Mouse (Mus musculus) thymus, adult 2 months (tissue): Measurements from ENCODE around the gene Mfsd6l.

Experiments
- CTCF ChIP-seq: fragments of 200-500 bp; IDR thresholded peaks from 2 replicates; pipeline ENCODE4 v1.5.1; 2012; ENCODE audit warnings: mild to moderate bottlenecking, control low read depth, low read length, moderate library complexity, borderline replicate concordance; ENCODE audit not compliant: control insufficient read depth, poor library complexity, insufficient read depth; ENCODE audit errors: extremely low read depth
- POLR2A ChIP-seq: fragments of 200-500 bp; IDR thresholded peaks from 2 replicates; pipeline ENCODE4 v1.6.1; 2012; ENCODE audit warnings: mild to moderate bottlenecking, low read length, control low read depth, moderate library complexity; ENCODE audit not compliant: control insufficient read depth, poor library complexity, insufficient read depth; ENCODE audit errors: extremely low read depth

DNA sequence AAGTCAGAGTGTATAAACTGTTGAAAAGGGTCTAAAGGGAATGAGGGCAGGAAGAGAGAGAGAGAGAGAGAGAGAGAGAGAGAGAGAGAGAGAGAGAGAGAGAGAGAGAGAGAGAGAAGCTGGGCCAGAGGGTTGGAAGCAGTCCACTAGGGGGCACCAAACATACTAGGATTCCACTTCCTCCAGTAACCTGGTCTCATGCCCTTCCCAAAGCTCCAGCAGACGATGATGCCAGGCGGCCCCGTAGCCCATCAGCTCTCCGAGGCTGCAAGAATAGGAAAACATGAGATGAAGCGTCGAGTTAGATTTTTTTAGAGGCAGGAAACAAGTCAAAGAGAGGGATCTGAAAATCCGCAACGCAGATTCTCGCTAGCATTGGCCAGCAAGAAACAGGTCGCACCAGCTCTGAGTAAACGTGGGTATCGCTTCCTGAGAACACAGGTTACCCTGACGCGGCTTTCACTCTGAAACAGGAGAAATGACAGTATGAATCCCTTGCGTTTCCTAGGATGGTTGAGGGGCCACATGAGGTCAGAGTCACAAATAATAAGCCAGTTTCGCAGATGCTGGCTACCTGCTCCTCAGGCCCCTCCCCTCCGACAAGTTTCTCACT is 10.6 kb downstream of the Mfsd6l start:
- TF ChIP-seq CTCF (peak; percentile 34; the same call in 1 of the 2 replicates), POLR2A (no peak)
